Mouse (Mus musculus): ENCODE measurements around the gene Plppr3. TPM values are rescaled to one million over a fixed set of nuclear protein-coding genes. Genes with fewer than 3 reads are reported as not detected.
A peak's percentile ranks its signal among the peaks of the same experiment; 100 is the strongest.
"Not testable (repeated sequence)": the region's sequence is repeated elsewhere in the genome, so short reads cannot be mapped to it uniquely, and the experiment has no call there.

Plppr3 gene
- polyA plus RNA-seq, 3 experiments from 2014 or later = 1.6 to 3.3 (median 2.2) TPM

- ATAC-seq = no peak
Measured at GRCm38 (mm10) chr10:79900951-79901410, 26.5 kb upstream of the Plppr3 start.

GRCm38 (mm10) chr10:79897316-79898245 is 23.1 kb upstream of the Plppr3 start:
- ATAC-seq = no peak

GRCm38 (mm10) chr10:79896814-79897213 is 22.4 kb upstream of the Plppr3 start:
- no peak for ATAC-seq

- no peak for ATAC-seq
Measured at GRCm38 (mm10) chr10:79896306-79896705, 21.9 kb upstream of the Plppr3 start.

- ATAC-seq = peak; percentile 52
Measured at GRCm38 (mm10) chr10:79892451-79893118, 18.2 kb upstream of the Plppr3 start.

GRCm38 (mm10) chr10:79890670-79891069 is 16.2 kb upstream of the Plppr3 start, which contains the start of gene Cfd:
TSS of gene Cfd (plus strand) at chr10:79890853.
- ATAC-seq = no peak

- no peak for ATAC-seq
Measured at GRCm38 (mm10) chr10:79889386-79889785, 15.0 kb upstream of the Plppr3 start.

- no peak for ATAC-seq
Measured at GRCm38 (mm10) chr10:79886611-79887010, 12.2 kb upstream of the Plppr3 start.

GRCm38 (mm10) chr10:79886054-79886453 is 11.6 kb upstream of the Plppr3 start, which contains the start of gene Elane:
TSS of gene Elane (plus strand) at chr10:79886247.
- ATAC-seq = no peak

- not testable (repeated sequence) for ATAC-seq
Measured at GRCm38 (mm10) chr10:79884938-79885337, 10.5 kb upstream of the Plppr3 start.

- no peak for ATAC-seq
Measured at GRCm38 (mm10) chr10:79884446-79884845, 10.0 kb upstream of the Plppr3 start.

- no peak for ATAC-seq
Measured at GRCm38 (mm10) chr10:79883297-79884084, 9.1 kb upstream of the Plppr3 start.

- ATAC-seq = no peak
Measured at GRCm38 (mm10) chr10:79881981-79882380, 7.5 kb upstream of the Plppr3 start.

GRCm38 (mm10) chr10:79880721-79881120 is 6.3 kb upstream of the Plppr3 start:
- ATAC-seq = no peak

GRCm38 (mm10) chr10:79879527-79879926 is 5.1 kb upstream of the Plppr3 start:
- ATAC-seq = no peak

GRCm38 (mm10) chr10:79877757-79878156 is 3.3 kb upstream of the Plppr3 start:
- ATAC-seq = no peak

GRCm38 (mm10) chr10:79877174-79877573 is 2.7 kb upstream of the Plppr3 start:
- no peak for ATAC-seq

- ATAC-seq = no peak
Measured at GRCm38 (mm10) chr10:79873715-79874289, 632 bp downstream of the Plppr3 start.

- no peak for ATAC-seq
Measured at GRCm38 (mm10) chr10:79873313-79873712, 1.1 kb downstream of the Plppr3 start.

- ATAC-seq = no peak
Measured at GRCm38 (mm10) chr10:79872862-79873261, 1.6 kb downstream of the Plppr3 start.

- no peak for ATAC-seq
Measured at GRCm38 (mm10) chr10:79871845-79872244, 2.6 kb downstream of the Plppr3 start.

GRCm38 (mm10) chr10:79866601-79867000 is 7.8 kb downstream of the Plppr3 start:
- ATAC-seq = no peak

Data from inflammation-experienced regulatory T-cells, adult 6 months (primary cell).